Mouse (Mus musculus) stomach, embryonic 15.5 days (tissue): Measurements from ENCODE around the gene Cacna1g. TPM values are rescaled to one million over a fixed set of nuclear protein-coding genes. Genes with fewer than 3 reads are reported as not detected.

Source experiments
- ATAC-seq: fragments of 200-750 bp; cut with Nextera tagmentation; 2 replicates; pipeline ENCODE4 v1.8.0; 2017; ENCODE audit warnings: low read depth, moderate number of reproducible peaks, moderate TSS enrichment; ENCODE audit not compliant: insufficient read depth, low FRiP score
- H3K27ac ChIP-seq: fragments of 300-500 bp; sonication (generic); 2 replicates; pipeline ENCODE4 v1.5.1; 2015; ENCODE audit warnings: mild to moderate bottlenecking, inconsistent platforms
- H3K27me3 ChIP-seq: fragments of 300-500 bp; sonication (generic); replicated peaks from 2 replicates; pipeline ENCODE4 v1.6.1; 2015; ENCODE audit warnings: inconsistent platforms
- H3K36me3 ChIP-seq: fragments of 300-500 bp; sonication (generic); 2 replicates; pipeline ENCODE4 v1.6.1; 2015; ENCODE audit warnings: inconsistent platforms
- H3K4me1 ChIP-seq: fragments of 300-500 bp; sonication (generic); 2 replicates; pipeline ENCODE4 v1.6.1; 2015; ENCODE audit warnings: inconsistent platforms
- H3K4me2 ChIP-seq: fragments of 300-500 bp; sonication (generic); 2 replicates; pipeline ENCODE4 v1.6.1; 2015; ENCODE audit warnings: mild to moderate bottlenecking, inconsistent platforms
- H3K4me3 ChIP-seq: fragments of 300-500 bp; sonication (generic); replicated peaks from 2 replicates; pipeline ENCODE4 v1.5.1; 2015; ENCODE audit warnings: inconsistent platforms
- H3K9ac ChIP-seq: fragments of 300-500 bp; sonication (generic); 2 replicates; pipeline ENCODE4 v1.6.1; 2015; ENCODE audit warnings: inconsistent platforms
- H3K9me3 ChIP-seq: fragments of 300-500 bp; sonication (generic); 2 replicates; pipeline ENCODE4 v1.6.1; 2016; ENCODE audit warnings: inconsistent platforms
- WGBS: fragments of 180-500 bp; shearing (Covaris S2); methylation state at CpG from one replicate; pipeline ENCODE4 v1.1.7; 2015; 5-methylcytosine and 5-hydroxymethylcytosine counted together
- polyA plus RNA-seq: library from polyadenylated mRNA; unstranded; fragments of >200 nt; fragmentation: Nextera tagmentation; extraction: Ambion mirVana; gene quantifications from 2 replicates; pipeline ENCODE4 v1.2.1, GENCODE M21; 2015

The Cacna1g gene
- 7.8 and 8.3 TPM in 2 replicates for polyA plus RNA-seq

- peak; percentile 88 for ATAC-seq
- Histone ChIP-seq H3K9me3 (no peaks in the 10 kb centered on the region), H3K27me3 (peaks cover 42% of the 10 kb centered on the region), H3K4me3 (peak within 1 kb of the TSS; percentile 58), H3K9ac (peak within 1 kb of the TSS; percentile 56), H3K4me1 (peaks cover 49% of the 10 kb centered on the region), H3K27ac (peak within 1 kb of the TSS; percentile 92), H3K36me3 (no peaks in the 10 kb centered on the region), H3K4me2 (peak within 1 kb of the TSS; percentile 80)
- under 1% methylated on average over 55 of the region's 71 CpGs for WGBS
These were observed at the start of gene Cacna1g for GRCm38 (mm10) chr11:94473707-94474543. Gene Cacna1g (minus strand): TSS chr11:94474198.

GRCm38 (mm10) chr11:94521219-94521843 lies 47.3 kb upstream of the Cacna1g start, which contains the start of gene Mycbpap:
Gene Mycbpap (minus strand): TSS chr11:94521742.
- Histone ChIP-seq H3K4me3 (peak within 1 kb of the TSS; percentile 58), H3K27me3 (no peaks in the 10 kb centered on the region), H3K27ac (no peak within 1 kb of the TSS), H3K9ac (peak within 1 kb of the TSS; percentile 6; the same call in 1 of the 2 replicates), H3K9me3 (no peaks in the 10 kb centered on the region), H3K4me2 (peak within 1 kb of the TSS; percentile 92), H3K36me3 (no peaks in the 10 kb centered on the region), H3K4me1 (peaks cover 10% of the 10 kb centered on the region; the same call in 1 of the 2 replicates)
- WGBS: 2% methylated on average over 42 of the region's 42 CpGs
- ATAC-seq: peak; percentile 73

DNA sequence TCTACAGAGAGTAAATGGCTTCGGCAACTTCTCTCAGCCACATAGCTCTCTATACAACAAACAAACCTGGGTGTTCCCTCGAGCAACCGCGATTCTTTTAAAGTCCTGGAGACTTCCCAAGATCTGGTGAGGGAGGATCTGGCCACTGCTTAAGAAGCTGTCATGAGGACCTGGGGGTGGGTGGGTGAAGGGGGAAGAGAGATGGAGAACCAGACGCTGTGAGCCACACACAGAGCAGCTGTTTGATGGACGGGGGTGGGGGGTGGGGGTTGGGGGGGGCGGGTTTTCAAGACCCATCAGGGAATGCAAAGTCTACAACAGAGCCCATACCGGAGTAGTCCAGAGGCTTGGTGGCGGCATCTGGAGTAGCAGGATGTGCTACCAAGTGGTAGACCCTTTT lies 39.5 kb upstream of the Cacna1g start:
- no peaks in the 10 kb centered on the region for H3K9me3 ChIP-seq
- WGBS: 34% methylated on average over 9 of the region's 9 CpGs
- no peaks in the 10 kb centered on the region for H3K27me3 ChIP-seq
- H3K36me3 ChIP-seq: no peaks in the 10 kb centered on the region
- H3K4me3 ChIP-seq: no peak overlapping the region
- peak; percentile 39; the same call in 1 of the 2 replicates for ATAC-seq
- H3K9ac ChIP-seq: no peak overlapping the region
- H3K4me1 ChIP-seq: 0 out of 2 replicates have a peak, but pooled peaks cover 2% of the 10 kb centered on the region
- H3K4me2 ChIP-seq: no peak overlapping the region
- H3K27ac ChIP-seq: no peak overlapping the region

DNA sequence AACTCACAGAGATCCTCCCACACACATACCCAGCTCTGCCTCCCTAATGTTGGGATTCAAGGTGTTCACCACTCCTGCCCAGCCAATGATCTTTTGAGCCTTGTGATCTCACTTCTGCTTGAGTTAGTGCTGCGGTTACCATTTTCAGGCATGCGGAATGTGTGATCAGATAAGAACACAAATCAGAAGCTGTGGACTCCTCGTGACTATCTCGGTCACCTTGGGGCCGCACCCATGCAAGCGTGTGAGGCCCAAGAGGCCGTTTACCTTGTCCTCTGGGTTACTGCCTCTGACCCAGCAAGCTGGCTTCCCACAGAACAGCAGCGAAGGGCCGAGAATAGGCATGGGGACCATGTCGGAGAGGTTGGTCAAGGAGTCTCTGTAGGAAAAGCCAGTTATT lies 35.0 kb upstream of the Cacna1g start:
- Histone ChIP-seq H3K4me1 (0 out of 2 replicates have a peak, but pooled peaks cover 2% of the 10 kb centered on the region), H3K9me3 (no peaks in the 10 kb centered on the region), H3K4me2 (no peak overlapping the region), H3K4me3 (no peak overlapping the region), H3K9ac (no peak overlapping the region), H3K27me3 (no peaks in the 10 kb centered on the region), H3K36me3 (no peaks in the 10 kb centered on the region), H3K27ac (no peak overlapping the region)
- no peak for ATAC-seq
- WGBS: 78% methylated on average over 10 of the region's 10 CpGs

DNA sequence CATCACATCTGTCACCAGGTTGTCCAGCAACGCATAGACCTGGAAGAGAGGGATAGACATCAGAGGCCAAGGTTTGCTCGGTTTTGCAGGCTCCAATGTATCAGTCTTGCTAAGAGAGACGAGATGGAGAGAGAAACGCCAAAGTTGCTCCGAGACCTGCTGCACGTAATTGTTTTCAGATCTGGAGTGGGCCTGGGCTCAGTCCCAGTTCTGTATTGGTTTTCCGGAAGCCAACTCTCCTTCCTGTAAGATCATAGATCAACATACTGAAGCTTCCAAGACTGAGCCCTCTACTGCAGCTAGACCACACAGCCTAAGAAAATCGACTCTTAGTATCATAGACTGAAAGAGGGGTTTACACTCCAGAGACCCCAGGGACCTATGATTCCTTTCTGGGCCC lies 27.5 kb upstream of the Cacna1g start:
- ATAC-seq: no peak
- Histone ChIP-seq H3K27me3 (no peaks in the 10 kb centered on the region), H3K9me3 (no peaks in the 10 kb centered on the region), H3K4me1 (peaks cover 19% of the 10 kb centered on the region), H3K4me3 (no peak overlapping the region), H3K9ac (no peak overlapping the region), H3K4me2 (no peak overlapping the region), H3K27ac (no peak overlapping the region), H3K36me3 (no peaks in the 10 kb centered on the region)
- 85% methylated on average over 8 of the region's 8 CpGs for WGBS

DNA sequence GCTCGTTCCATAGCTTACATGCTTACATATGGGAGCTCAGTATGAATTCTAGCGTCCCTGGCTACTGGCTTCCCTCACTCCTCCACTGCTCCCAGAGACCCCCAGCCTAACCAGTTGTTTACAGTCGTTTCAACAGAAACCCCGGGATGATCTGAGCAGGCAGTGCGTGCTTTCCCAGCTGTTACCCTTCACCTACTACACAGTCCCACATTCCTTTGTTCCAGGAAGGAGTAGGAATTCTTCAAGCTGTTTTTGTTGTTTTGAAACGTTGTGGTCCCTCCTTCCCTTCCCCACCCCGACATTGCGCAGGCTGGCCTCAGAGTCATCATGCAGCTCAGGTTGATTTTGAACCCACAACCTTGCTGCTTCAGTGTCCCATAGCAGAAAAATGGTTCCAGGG lies 26.4 kb upstream of the Cacna1g start:
- no peaks in the 10 kb centered on the region for H3K9me3 ChIP-seq
- H3K36me3 ChIP-seq: no peaks in the 10 kb centered on the region
- 14% methylated on average over 8 of the region's 8 CpGs for WGBS
- peak overlapping the region; percentile 60 for H3K4me2 ChIP-seq
- H3K4me3 ChIP-seq: peak overlapping the region; percentile 44
- no peak for ATAC-seq
- H3K9ac ChIP-seq: no peak overlapping the region
- peaks cover 19% of the 10 kb centered on the region for H3K4me1 ChIP-seq
- peak overlapping the region; percentile 71 for H3K27ac ChIP-seq
- H3K27me3 ChIP-seq: no peaks in the 10 kb centered on the region

DNA sequence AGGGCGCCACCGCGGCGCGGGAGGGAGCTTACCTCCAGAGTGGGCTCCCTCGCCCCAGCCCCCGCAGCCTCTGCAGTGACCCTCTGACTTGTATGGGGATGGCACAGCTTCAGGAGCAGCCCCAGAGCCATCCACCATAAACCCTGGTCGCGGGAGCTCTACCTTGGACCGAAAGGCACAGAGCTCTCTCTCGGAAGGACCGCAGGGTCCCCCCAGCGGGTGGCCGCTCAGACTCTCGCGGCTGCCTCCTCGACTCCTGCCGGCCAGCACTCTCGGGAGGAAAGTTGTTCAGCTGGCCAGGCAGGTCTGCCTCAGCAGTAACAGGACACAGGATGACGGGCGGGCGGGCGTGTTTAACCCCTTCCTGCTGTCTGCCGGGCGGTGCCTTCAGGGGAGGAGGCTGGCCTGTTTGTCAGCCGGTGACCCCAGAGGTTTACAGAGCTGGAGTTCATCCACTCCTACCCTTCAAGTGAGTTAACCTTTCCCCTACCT lies 25.7 kb upstream of the Cacna1g start, which contains the start of gene Epn3:
Epn3 (minus strand) TSS at position 314 of the 492 bp plus-strand sequence.
- Histone ChIP-seq H3K9ac (no peak within 1 kb of the TSS; the same call in 1 of the 2 replicates), H3K36me3 (no peaks in the 10 kb centered on the region), H3K4me1 (peaks cover 19% of the 10 kb centered on the region), H3K9me3 (no peaks in the 10 kb centered on the region), H3K4me2 (peak within 1 kb of the TSS; percentile 60), H3K4me3 (peak within 1 kb of the TSS; percentile 44), H3K27me3 (no peaks in the 10 kb centered on the region), H3K27ac (peak within 1 kb of the TSS; percentile 90)
- ATAC-seq: peak; percentile 77
- WGBS: under 1% methylated on average over 26 of the region's 26 CpGs

- Histone ChIP-seq H3K27ac (peak overlapping the region; percentile 90), H3K27me3 (no peaks in the 10 kb centered on the region), H3K4me2 (peak overlapping the region; percentile 60), H3K4me3 (peak overlapping the region; percentile 44), H3K36me3 (no peaks in the 10 kb centered on the region; the same call in 1 of the 2 replicates), H3K9me3 (no peaks in the 10 kb centered on the region), H3K9ac (no peak overlapping the region), H3K4me1 (peaks cover 19% of the 10 kb centered on the region)
- no peak for ATAC-seq
- 6% methylated on average over 2 of the region's 2 CpGs for WGBS
These were observed 25.0 kb upstream of the Cacna1g start for GRCm38 (mm10) chr11:94499035-94499434.

- ATAC-seq: peak; percentile 79
- peak overlapping the region; percentile 60 for H3K4me2 ChIP-seq
- H3K9me3 ChIP-seq: no peaks in the 10 kb centered on the region
- no peak overlapping the region for H3K9ac ChIP-seq
- no peaks in the 10 kb centered on the region for H3K27me3 ChIP-seq
- H3K4me3 ChIP-seq: peak overlapping the region; percentile 44
- H3K27ac ChIP-seq: peak overlapping the region; percentile 90
- H3K36me3 ChIP-seq: no peaks in the 10 kb centered on the region; the same call in 1 of the 2 replicates
- H3K4me1 ChIP-seq: peaks cover 19% of the 10 kb centered on the region
- 21% methylated on average over 19 of the region's 19 CpGs for WGBS
These were observed 24.3 kb upstream of the Cacna1g start for GRCm38 (mm10) chr11:94498093-94498996.

DNA sequence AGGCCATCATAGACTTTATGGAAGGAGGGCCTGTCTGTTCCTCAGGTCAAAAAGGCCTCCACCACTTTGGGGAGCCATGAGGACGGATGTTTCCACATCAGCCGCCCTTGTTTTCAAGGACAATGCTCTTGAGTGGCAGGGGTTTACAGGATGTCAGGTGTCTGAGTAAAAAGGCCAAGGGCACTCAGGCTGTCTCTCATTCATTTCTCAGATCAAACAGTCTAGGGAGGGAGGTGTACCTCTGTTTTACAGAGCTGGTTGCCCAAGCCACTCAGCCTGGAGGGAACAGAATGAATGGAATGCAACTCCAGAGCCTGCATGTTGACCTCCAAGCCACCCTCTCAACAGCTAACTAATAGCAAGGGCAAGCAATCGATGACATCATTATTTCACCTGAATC lies 21.4 kb upstream of the Cacna1g start:
- WGBS: 69% methylated on average over 3 of the region's 3 CpGs
- no peak overlapping the region for H3K9ac ChIP-seq
- H3K4me3 ChIP-seq: no peak overlapping the region
- no peak overlapping the region for H3K4me2 ChIP-seq
- no peak overlapping the region for H3K27ac ChIP-seq
- no peaks in the 10 kb centered on the region for H3K9me3 ChIP-seq
- H3K4me1 ChIP-seq: peaks cover 28% of the 10 kb centered on the region
- H3K36me3 ChIP-seq: no peaks in the 10 kb centered on the region; the same call in 1 of the 2 replicates
- H3K27me3 ChIP-seq: no peaks in the 10 kb centered on the region
- no peak for ATAC-seq

GRCm38 (mm10) chr11:94491749-94492099 lies 17.7 kb upstream of the Cacna1g start:
- Histone ChIP-seq H3K9ac (no peak overlapping the region), H3K4me2 (peak overlapping the region; percentile 80), H3K9me3 (no peaks in the 10 kb centered on the region), H3K4me1 (peaks cover 11% of the 10 kb centered on the region; the same call in 1 of the 2 replicates), H3K4me3 (peak overlapping the region; percentile 46; the same call in 1 of the 2 replicates), H3K27ac (no peak overlapping the region), H3K36me3 (no peaks in the 10 kb centered on the region; the same call in 1 of the 2 replicates), H3K27me3 (no peaks in the 10 kb centered on the region; the same call in 1 of the 2 replicates)
- no peak for ATAC-seq
- WGBS: 64% methylated on average over 7 of the region's 7 CpGs
